Mouse (Mus musculus): ENCODE data around the gene Epha10.
A peak's percentile ranks its signal among the peaks of the same experiment; 100 is the strongest.

Gene Epha10

GRCm38 (mm10) chr4:124880599-124880998, at the start of gene Epha10:
TSS of gene Epha10 (plus strand) at chr4:124880899.
- DNase-seq: no peak

DNA sequence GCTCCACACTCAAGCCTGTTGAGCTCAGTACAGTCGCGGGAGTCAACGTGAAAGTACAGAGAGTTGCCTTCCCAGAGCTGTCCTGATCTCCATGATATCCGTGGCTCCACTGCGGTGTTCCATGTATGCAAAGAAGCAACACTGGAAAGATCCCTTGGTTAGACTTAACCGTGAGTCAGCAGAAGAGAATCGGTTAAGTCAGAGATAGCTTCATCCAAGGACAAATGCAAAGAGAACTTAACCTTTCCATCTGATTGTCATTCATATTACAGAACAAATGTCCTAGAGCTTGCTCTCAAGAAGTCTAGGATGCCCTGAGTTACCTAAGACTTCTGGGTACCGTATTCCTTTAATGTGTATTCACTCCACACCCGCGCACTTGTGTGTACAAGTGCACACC, 47.9 kb upstream of the Epha10 start:
- no peak for DNase-seq

DNA sequence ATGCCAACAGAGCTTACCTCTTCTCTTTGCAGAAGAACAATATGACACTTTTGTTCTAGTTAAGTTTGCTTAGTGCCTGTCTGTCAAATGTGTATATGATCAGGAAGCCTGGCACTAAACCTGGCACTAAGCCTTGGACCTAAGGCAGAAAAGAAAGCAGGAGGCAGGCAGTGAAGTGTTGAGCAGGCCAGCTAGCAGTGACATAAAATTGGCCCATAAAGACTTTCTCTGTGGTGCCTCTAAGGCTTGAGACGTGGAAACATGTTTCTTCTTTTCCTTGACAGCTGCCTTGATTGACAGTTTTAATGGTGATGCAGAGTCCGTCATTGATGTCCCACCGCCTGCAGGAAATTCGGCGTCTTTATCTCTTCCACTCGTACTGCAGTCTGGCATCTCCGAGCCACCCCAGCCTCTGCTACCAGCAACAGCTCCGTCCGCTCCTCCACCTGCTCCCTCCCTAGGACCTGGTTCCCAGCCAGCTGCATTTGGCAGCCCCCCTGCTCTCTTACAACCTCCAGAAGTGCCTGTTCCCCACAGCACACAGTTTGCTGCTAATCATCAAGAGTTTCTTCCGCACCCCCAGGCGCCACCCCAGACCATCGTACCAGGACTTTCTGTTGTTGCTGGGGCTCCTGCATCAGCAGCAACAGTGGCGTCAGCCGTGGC, 42.5 kb upstream of the Epha10 start:
- DNase-seq: no peak

DNA sequence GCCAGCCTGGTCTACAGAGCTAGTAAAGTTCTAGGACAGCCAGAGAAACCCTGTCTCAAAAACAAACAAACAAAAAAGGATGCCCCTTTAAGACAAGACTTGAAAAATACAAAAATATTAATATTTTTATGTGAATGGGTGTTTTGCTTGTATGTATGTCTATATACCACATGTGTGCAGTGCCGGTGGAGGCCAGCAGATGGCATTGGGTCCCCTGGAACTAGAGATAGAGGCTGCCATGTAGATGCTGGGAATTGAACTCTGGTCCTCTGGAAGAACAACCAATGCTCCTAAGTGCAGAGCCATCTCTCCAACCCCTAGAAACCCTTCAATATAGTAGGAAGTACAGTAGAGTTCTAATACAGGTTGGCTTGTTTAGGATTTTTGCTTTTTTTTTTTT, 39.7 kb upstream of the Epha10 start:
- DNase-seq: no peak

DNA sequence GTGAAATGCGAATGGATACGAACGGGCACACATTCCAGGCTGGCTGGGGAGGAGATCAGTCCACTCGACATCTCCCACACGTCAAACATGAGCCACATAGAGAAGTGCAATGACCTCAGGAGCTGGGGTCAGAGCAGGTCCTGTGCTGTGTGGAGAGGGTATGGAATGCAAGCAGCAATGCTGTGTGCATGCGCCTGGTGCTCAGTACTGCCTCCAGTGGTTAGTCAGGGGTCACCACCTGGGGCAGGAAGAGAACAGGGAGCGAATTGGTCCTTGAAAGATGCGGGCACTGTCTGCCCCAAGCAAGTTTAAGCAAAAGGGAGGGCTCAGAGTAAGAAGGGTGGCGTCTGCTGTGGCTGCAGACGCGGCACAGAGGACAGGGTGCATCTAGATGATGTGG, 37.2 kb upstream of the Epha10 start:
- DNase-seq: no peak

- peak; percentile 79 for DNase-seq
Observed at GRCm38 (mm10) chr4:124847573-124847972, 33.1 kb upstream of the Epha10 start.

- DNase-seq: peak; percentile 86
Observed at GRCm38 (mm10) chr4:124849631-124850260, 31.0 kb upstream of the Epha10 start.

- DNase-seq: peak; percentile 95
Observed at GRCm38 (mm10) chr4:124850261-124850913, 30.3 kb upstream of the Epha10 start, which contains the start of gene Yrdc. TSS of gene Yrdc (plus strand) at chr4:124850679.

DNA sequence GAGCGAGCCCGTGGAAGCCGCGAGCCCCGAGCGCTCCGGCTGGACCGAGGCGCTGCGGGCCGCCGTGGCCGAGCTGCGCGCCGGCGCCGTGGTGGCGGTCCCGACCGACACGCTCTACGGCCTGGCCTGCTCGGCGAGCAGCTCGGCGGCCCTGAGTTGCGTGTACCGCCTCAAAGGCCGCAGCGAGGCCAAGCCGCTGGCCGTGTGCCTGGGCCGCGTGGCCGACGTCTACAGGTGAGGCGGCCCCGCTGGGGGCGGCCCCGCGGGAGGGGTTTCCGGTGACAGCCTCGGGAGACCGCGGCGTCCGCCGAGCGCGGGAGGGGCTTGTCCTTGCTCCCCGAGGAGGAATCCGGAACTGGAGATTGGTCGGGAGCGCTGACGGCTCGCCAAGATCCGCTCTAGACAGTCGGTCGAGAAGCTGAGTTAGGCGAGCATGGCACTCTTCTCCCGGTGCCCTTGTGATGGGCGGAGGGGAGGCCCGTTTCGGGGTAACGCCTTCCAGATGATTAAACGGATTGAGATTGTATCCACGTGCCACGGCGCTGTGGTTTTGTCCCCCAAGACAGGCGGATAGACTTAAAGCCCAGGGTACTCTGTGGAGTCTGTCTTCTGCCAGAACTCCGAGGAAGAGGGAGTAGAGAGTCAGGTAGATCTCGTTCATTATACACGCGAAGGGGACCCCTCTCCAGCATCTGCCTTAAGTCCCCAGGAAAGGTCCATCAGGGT, 29.6 kb upstream of the Epha10 start, which contains the start of gene 1110065P20Rik:
TSS of gene 1110065P20Rik (minus strand) at position 264 of the 726 bp plus-strand sequence.
- peak; percentile 79 for DNase-seq

GRCm38 (mm10) chr4:124856294-124856693, 24.4 kb upstream of the Epha10 start:
- peak; percentile 67 for DNase-seq

GRCm38 (mm10) chr4:124858370-124858769, 22.3 kb upstream of the Epha10 start:
- DNase-seq: no peak

- DNase-seq: no peak
Observed at GRCm38 (mm10) chr4:124860446-124860845, 20.3 kb upstream of the Epha10 start.

- DNase-seq: peak; percentile 42
Observed at GRCm38 (mm10) chr4:124861283-124862188, 19.2 kb upstream of the Epha10 start, which contains the start of gene Maneal. TSS of gene Maneal (minus strand) at chr4:124862171.

- no peak for DNase-seq
Observed at GRCm38 (mm10) chr4:124872719-124873118, 8.0 kb upstream of the Epha10 start.

- DNase-seq: peak; percentile 90
Observed at GRCm38 (mm10) chr4:124881341-124881908, 726 bp downstream of the Epha10 start.

GRCm38 (mm10) chr4:124882151-124882729, 1.5 kb downstream of the Epha10 start:
- DNase-seq: peak; percentile 35

DNA sequence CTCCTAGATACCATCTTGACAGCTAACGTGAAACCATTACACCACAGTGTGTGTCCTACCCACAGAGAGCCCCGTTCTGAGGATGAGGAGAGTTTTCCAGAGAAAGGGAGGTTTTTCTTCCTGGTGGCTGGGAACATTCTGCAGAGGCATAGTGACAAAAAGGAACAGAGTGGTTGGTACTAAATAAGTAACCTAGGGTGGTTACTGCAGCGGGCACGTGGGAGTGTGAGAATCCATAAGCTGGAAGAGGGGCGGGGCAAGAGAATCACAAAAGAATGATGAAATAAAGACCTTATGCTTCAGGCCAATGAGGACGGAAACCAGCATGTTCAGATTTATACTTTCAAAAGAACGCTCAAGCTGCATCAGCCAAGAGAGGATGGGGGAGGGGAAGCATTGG, 8.0 kb downstream of the Epha10 start:
- DNase-seq: peak; percentile 68

DNA sequence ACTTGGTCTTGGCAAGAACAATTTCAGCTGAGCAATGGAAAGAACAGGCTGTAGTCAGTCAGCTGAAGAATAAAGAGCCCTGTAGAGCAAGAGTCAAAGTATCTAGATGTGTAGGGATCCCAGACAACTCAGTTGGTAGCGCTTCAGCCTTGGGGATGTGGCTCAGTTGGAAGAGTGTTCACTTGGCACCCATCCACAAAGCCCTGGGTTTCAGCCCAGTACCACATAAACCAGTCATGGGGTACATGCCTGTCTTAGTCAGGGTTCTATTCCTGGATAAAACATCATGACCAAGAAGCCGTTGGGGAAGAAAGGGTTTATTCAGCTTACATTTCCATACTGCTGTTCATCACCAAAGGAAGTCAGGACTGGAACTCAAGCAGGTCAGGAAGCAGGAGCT, 9.2 kb downstream of the Epha10 start:
- DNase-seq: no peak

DNA sequence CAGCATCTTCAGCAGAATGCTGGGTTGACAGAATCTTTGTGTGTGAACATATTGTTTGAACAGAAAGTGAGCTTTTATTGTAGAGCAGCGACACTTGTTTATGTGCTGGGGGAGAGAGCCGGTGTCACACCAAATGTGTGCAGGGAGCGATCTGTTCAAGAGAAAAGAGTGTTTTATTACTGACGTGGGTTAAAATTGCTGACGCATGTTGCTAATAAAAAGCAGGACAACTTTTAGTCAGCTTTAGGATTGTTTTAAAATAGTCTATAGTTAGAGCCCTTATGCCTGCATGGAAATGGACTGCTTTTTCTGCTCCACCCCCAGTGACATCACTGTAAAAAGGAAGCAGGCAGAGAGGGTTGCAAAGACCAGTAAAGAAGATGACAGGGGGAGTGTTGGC, 10.1 kb downstream of the Epha10 start:
- DNase-seq: peak; percentile 46

DNA sequence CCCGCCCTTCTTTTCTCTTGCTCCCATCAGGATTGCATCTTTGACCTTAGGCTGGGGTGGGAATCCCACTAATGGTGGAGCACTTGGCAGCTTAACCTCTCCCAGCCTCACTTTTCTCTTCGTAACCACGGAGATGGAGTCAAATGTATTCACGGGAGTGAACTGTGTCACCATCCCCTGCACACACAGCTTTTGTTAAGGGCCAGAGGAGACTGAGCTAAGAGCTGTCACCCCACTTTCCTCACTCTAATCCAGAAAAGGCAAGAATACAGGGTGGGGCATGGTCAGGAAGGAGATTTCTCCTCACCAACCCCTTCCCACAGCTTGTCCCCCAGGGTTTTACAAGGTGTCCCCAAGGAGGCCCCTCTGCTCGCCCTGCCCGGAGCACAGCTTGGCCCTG, 13.1 kb downstream of the Epha10 start:
- DNase-seq: no peak
